Mouse (Mus musculus): Measurements from ENCODE around the gene Snhg11. TPM values are rescaled to one million over a fixed set of nuclear protein-coding genes. Genes with fewer than 3 reads are reported as not detected.

Snhg11 gene
- polyA plus RNA-seq, 1 experiment = 0.54 TPM

DNA sequence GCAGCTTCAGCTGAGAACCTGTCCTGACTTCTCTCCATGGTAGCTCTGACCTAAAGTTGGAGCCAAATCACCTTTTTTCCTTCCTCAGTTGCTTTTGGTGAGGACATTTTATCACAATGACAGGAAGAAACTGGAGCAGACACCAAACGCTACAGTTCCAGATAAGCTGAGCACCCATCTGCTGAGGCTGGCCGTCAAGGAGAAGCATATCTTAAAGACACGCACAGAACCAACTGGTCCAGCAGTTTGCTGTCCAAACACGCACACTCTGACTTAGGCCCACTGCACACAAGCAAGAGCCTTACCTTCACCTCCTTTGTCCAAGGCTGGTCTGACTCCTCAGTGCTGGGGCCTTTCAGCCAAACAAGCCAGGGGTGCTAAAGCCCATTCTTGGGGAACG, 7.8 kb upstream of the Snhg11 start:
- H3K4me3 ChIP-seq (ENCODE audit: insufficient read depth, low read length) = no peak overlapping the region
- no peak overlapping the region for H3K27ac ChIP-seq (ENCODE audit: insufficient read depth, low read length)
- H3K4me1 ChIP-seq (ENCODE audit: control insufficient read depth, insufficient read depth, low read length) = no peaks in the 10 kb centered on the region
- no peak for TF ChIP-seq CTCF (IDR thresholded peaks at IDR 0.05; ENCODE audit: borderline replicate concordance, insufficient read depth, low read length)
- TF ChIP-seq POLR2A (IDR thresholded peaks at IDR 0.05; ENCODE audit: low read depth, low read length) = no peak

DNA sequence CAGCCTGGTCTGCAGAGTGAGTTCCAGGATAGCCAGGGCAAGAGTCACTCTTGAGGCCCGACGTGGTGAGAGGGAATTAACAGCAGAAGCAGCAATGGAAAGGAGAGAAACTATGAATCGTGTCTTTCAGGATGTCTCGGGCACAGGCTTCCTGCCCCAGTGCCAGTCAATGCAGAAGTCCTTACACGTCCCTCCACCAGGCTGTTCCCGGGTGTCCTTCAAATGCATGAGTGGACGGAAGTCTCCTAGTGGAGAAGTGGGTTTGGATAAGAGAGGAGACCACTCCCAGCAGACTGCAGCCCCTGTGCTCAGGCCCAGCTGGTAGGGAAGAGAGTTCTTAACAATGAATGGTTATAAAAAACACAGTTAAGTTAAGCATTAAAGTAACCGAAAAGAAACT, 7.1 kb upstream of the Snhg11 start:
- Histone ChIP-seq H3K27ac (ENCODE audit: insufficient read depth, low read length) (no peak overlapping the region), H3K4me3 (ENCODE audit: insufficient read depth, low read length) (no peak overlapping the region), H3K4me1 (ENCODE audit: control insufficient read depth, insufficient read depth, low read length) (no peaks in the 10 kb centered on the region)
- no peak for TF ChIP-seq POLR2A (IDR thresholded peaks at IDR 0.05; ENCODE audit: low read depth, low read length)
- no peak for TF ChIP-seq CTCF (IDR thresholded peaks at IDR 0.05; ENCODE audit: borderline replicate concordance, insufficient read depth, low read length)

DNA sequence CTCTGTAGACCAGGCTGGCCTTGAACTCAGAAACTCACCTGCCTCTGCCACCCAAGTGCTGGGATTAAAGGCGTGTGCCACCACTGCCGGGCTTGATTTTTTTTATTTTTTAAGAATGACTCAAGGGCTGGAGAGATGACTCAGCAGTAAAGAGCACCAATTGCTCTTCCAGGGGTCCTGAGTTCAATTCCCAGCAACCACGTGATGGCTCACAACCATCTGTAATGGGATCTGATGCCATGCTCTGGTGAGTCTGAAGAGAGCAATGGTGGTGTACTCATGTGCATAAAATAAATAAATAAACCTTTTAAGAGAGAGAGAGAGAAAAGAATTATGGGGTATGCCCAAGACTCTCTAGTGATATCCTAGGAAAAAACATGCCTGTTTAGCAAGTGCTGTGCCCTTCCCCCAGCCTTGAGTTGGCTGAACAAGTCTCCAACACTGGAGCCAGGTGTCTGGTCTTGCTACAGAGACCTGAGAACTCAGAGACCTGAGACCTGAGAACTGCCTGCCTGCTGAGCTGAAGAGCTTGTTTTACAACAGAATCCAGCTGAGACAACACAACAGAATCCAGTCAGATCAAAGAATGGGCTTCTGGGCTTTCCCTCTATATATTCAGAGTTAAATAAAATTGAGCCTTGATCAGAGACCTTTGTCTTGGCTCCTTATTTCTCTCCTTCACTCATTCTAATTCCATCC, 5.8 kb upstream of the Snhg11 start:
- no peak overlapping the region for H3K27ac ChIP-seq (ENCODE audit: insufficient read depth, low read length)
- H3K4me3 ChIP-seq (ENCODE audit: insufficient read depth, low read length) = no peak overlapping the region
- no peaks in the 10 kb centered on the region for H3K4me1 ChIP-seq (ENCODE audit: control insufficient read depth, insufficient read depth, low read length)
- TF ChIP-seq POLR2A (IDR thresholded peaks at IDR 0.05; ENCODE audit: low read depth, low read length) (no peak), CTCF (IDR thresholded peaks at IDR 0.05; ENCODE audit: borderline replicate concordance, insufficient read depth, low read length) (no peak)

DNA sequence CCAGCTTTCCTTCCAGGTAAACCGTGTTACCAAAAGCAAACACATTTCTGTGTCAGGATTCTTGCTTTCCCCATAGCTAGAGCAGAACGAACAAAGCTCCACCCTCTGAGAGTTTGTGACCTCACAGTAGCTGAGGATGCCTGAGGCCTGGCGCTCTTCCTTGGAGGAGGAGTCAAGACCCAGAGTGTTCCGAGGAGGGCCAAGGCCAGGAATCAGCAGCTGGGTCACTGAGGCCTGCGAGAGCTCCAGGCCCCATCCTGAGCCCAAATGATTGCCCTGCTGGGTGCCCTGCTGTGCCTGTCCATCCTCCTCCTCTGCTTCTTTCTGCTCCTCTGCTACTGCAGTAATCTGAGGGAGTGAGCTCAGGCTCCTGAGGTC, 5.3 kb upstream of the Snhg11 start:
- H3K4me1 ChIP-seq (ENCODE audit: control insufficient read depth, insufficient read depth, low read length) = no peaks in the 10 kb centered on the region
- no peak for TF ChIP-seq POLR2A (IDR thresholded peaks at IDR 0.05; ENCODE audit: low read depth, low read length)
- no peak for TF ChIP-seq CTCF (IDR thresholded peaks at IDR 0.05; ENCODE audit: borderline replicate concordance, insufficient read depth, low read length)
- no peak overlapping the region for H3K4me3 ChIP-seq (ENCODE audit: insufficient read depth, low read length)
- H3K27ac ChIP-seq (ENCODE audit: insufficient read depth, low read length) = no peak overlapping the region

DNA sequence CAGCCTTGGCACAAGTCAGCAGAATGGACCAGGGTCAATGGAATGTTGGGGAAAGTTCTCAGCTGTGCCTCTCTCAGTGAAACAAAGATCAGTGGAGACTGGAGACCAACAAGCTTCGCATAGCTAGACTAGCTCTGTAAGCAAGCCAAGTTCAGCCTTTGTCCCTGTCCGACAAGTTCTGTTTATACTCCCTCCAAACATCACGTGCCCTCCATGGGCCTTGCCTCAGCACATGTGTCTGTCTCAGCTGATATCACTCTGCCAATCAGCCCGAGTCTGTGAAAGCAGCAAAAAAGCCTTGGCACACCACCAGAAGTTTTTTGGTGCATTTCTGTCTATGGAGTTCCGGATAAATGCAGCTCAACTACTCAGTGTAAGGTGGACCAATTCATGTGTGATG, 2.4 kb upstream of the Snhg11 start:
- H3K4me3 ChIP-seq (ENCODE audit: insufficient read depth, low read length) = no peak overlapping the region
- TF ChIP-seq POLR2A (IDR thresholded peaks at IDR 0.05; ENCODE audit: low read depth, low read length) = no peak
- no peak for TF ChIP-seq CTCF (IDR thresholded peaks at IDR 0.05; ENCODE audit: borderline replicate concordance, insufficient read depth, low read length)
- no peak overlapping the region for H3K27ac ChIP-seq (ENCODE audit: insufficient read depth, low read length)
- H3K4me1 ChIP-seq (ENCODE audit: control insufficient read depth, insufficient read depth, low read length) = no peaks in the 10 kb centered on the region

DNA sequence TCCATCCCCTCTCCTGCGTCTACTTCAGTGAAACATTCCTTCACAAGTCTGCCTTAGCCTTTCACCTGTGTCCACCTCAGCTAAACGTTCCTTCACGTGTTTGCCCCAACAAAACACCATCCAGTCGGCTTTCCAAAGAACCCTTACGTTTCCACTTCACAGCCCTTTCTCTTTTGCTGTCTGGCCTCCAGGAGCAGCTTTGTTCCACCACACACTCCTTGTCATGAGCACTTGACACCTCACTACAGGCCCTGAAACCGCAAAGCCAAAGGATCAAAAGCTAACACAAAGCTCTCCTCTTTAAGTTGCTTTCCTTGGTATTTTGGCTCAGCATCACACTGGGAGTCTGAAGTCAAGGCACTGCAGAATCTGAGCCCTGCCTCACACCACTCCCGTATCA, 1.9 kb upstream of the Snhg11 start:
- Histone ChIP-seq H3K4me3 (ENCODE audit: insufficient read depth, low read length) (no peak overlapping the region), H3K4me1 (ENCODE audit: control insufficient read depth, insufficient read depth, low read length) (no peaks in the 10 kb centered on the region), H3K27ac (ENCODE audit: insufficient read depth, low read length) (no peak overlapping the region)
- TF ChIP-seq CTCF (IDR thresholded peaks at IDR 0.05; ENCODE audit: borderline replicate concordance, insufficient read depth, low read length) = no peak
- TF ChIP-seq POLR2A (IDR thresholded peaks at IDR 0.05; ENCODE audit: low read depth, low read length) = no peak

DNA sequence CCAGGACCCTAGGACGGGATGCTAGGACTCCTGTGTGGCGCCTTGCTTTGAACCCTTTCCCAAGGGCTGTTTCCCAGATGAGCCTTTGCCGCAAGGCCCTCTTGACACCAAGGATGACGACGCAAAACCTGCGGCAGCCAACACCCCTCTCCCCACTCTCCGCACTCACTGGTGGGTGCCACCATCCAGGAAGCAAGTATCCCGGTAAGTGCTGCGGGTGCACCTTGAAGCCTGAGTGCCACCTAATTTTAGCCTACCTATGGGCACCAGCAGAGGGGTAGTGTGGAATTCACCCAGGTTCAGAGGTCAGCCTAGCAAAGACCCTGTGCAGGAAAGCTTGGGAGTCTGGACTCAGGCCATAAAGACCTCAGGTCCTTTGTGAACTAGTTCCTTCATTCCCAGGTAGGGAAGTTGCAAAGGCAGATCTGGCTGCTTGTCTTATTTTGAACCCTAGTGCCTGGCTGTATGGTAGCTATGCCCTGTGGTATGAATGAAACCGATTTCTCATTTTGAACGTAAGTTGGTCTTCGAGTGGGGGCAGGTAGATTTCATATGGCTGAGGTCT, 767 bp downstream of the Snhg11 start:
- H3K4me3 ChIP-seq (ENCODE audit: insufficient read depth, low read length) = no peak overlapping the region
- H3K4me1 ChIP-seq (ENCODE audit: control insufficient read depth, insufficient read depth, low read length) = no peaks in the 10 kb centered on the region
- no peak overlapping the region for H3K27ac ChIP-seq (ENCODE audit: insufficient read depth, low read length)
- TF ChIP-seq CTCF (IDR thresholded peaks at IDR 0.05; ENCODE audit: borderline replicate concordance, insufficient read depth, low read length) (no peak), POLR2A (IDR thresholded peaks at IDR 0.05; ENCODE audit: low read depth, low read length) (no peak)

DNA sequence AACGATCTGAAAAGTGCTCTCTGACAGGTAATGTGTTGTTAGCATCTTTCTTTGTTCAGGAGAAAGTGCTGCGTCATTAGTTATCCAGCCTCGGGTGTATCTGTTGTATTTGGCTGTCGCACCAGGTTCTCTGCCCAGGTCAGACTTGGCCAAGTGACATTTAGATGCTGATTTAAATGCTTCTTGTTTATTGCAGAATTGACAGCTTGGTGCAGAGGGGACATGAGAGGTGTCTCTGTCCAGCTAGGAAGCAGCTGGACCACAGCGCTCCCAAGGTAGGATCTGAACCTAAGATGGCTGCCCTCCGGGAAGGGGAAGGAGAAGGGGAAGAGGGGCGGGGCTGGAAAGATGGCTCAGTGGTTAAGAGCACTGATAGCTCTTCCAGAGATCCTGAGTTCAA, 1.4 kb downstream of the Snhg11 start:
- no peaks in the 10 kb centered on the region for H3K4me1 ChIP-seq (ENCODE audit: control insufficient read depth, insufficient read depth, low read length)
- H3K27ac ChIP-seq (ENCODE audit: insufficient read depth, low read length) = no peak overlapping the region
- TF ChIP-seq CTCF (IDR thresholded peaks at IDR 0.05; ENCODE audit: borderline replicate concordance, insufficient read depth, low read length) = no peak
- TF ChIP-seq POLR2A (IDR thresholded peaks at IDR 0.05; ENCODE audit: low read depth, low read length) = no peak
- H3K4me3 ChIP-seq (ENCODE audit: insufficient read depth, low read length) = no peak overlapping the region

DNA sequence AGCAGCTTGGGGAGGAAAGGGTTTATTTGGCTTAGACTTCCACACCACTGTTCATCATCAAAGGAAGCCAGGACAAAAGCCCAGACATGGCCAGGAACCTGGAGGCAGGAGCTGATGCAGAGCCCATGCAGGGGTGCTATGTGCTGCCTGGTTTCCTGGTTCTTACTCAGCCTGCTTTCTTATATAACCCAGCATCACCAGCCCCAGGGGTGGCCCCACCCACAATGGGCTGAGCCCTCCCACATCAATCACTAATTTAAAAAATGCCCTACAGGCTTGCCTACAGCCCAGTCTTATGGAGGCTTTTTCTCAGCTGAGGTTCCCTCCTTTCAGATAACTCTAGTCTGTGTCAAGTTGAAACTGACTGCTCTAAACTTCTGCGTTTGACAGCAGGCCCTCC, 2.4 kb downstream of the Snhg11 start:
- H3K4me1 ChIP-seq (ENCODE audit: control insufficient read depth, insufficient read depth, low read length) = no peaks in the 10 kb centered on the region
- H3K27ac ChIP-seq (ENCODE audit: insufficient read depth, low read length) = no peak overlapping the region
- no peak for TF ChIP-seq CTCF (IDR thresholded peaks at IDR 0.05; ENCODE audit: borderline replicate concordance, insufficient read depth, low read length)
- no peak for TF ChIP-seq POLR2A (IDR thresholded peaks at IDR 0.05; ENCODE audit: low read depth, low read length)
- H3K4me3 ChIP-seq (ENCODE audit: insufficient read depth, low read length) = no peak overlapping the region

DNA sequence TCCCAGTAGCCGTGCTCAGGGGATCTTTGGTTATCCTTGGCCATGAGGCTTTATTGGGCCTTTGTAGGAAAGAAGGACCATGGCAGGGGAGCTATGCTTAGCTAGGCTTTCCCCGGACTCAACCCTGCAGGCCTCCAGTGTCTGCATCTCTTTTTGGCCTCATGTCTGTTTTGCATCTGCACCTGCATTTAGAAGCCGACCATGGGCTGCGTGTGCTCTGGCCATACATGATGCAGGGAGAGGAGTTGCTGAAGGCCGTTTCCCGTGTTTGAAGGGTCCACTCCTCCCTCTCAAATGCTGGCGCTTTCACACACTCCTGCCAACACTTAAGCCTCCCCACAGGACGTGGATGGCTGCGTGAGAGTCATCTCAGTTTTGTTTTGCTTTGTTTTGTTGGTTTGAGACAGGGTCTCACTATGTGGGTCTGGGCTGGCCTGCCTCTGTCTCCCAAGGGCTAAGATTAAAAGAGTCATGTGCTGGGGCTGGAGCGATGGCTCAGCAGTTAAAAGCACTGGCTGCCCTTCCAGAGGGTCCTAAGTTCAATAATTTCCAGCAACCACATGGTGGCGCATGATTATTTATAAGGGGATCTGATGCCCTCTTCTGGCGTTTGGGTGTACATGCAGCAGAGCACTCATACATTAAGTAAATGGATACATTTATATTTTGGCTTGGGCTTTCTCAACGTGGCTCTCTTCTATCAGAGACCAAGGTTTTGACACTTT, 4.1 kb downstream of the Snhg11 start:
- H3K4me3 ChIP-seq (ENCODE audit: insufficient read depth, low read length) = no peak overlapping the region
- no peak overlapping the region for H3K27ac ChIP-seq (ENCODE audit: insufficient read depth, low read length)
- H3K4me1 ChIP-seq (ENCODE audit: control insufficient read depth, insufficient read depth, low read length) = no peaks in the 10 kb centered on the region
- TF ChIP-seq CTCF (IDR thresholded peaks at IDR 0.05; ENCODE audit: borderline replicate concordance, insufficient read depth, low read length) = 0 out of 2 replicates have a peak, but pooled peaks have one; percentile 1
- no peak for TF ChIP-seq POLR2A (IDR thresholded peaks at IDR 0.05; ENCODE audit: low read depth, low read length)
